Mouse (Mus musculus): ENCODE measurements around the gene Acap2.
A peak's percentile ranks its signal among the peaks of the same experiment; 100 is the strongest.

Gene Acap2

GRCm38 (mm10) chr16:31169596-31169995 is 31.4 kb downstream of the Acap2 start:
- DNase-seq (ENCODE audit: low read depth, low spot score) = peak; percentile 76

GRCm38 (mm10) chr16:31167934-31168333 is 33.1 kb downstream of the Acap2 start:
- no peak for DNase-seq (ENCODE audit: low read depth, low spot score)

GRCm38 (mm10) chr16:31167017-31167887 is 33.8 kb downstream of the Acap2 start:
- no peak for DNase-seq (ENCODE audit: low read depth, low spot score)

- DNase-seq (ENCODE audit: low read depth, low spot score) = no peak
Observed at GRCm38 (mm10) chr16:31165907-31166306, 35.1 kb downstream of the Acap2 start.

- no peak for DNase-seq (ENCODE audit: low read depth, low spot score)
Observed at GRCm38 (mm10) chr16:31165467-31165866, 35.6 kb downstream of the Acap2 start.

GRCm38 (mm10) chr16:31164125-31164524 is 36.9 kb downstream of the Acap2 start:
- DNase-seq (ENCODE audit: low read depth, low spot score) = no peak

- DNase-seq (ENCODE audit: low read depth, low spot score) = no peak
Observed at GRCm38 (mm10) chr16:31160486-31160885, 40.6 kb downstream of the Acap2 start.

- no peak for DNase-seq (ENCODE audit: low read depth, low spot score)
Observed at GRCm38 (mm10) chr16:31159491-31159890, 41.6 kb downstream of the Acap2 start.

- DNase-seq (ENCODE audit: low read depth, low spot score) = no peak
Observed at GRCm38 (mm10) chr16:31149841-31150240, 51.2 kb downstream of the Acap2 start.

- DNase-seq (ENCODE audit: low read depth, low spot score) = peak; percentile 68
Observed at GRCm38 (mm10) chr16:31148891-31149290, 52.2 kb downstream of the Acap2 start.

- no peak for DNase-seq (ENCODE audit: low read depth, low spot score)
Observed at GRCm38 (mm10) chr16:31147766-31148165, 53.3 kb downstream of the Acap2 start.

- DNase-seq (ENCODE audit: low read depth, low spot score) = peak; percentile 12
Observed at GRCm38 (mm10) chr16:31141916-31142315, 59.1 kb downstream of the Acap2 start.

- DNase-seq (ENCODE audit: low read depth, low spot score) = no peak
Observed at GRCm38 (mm10) chr16:31136616-31137253, 64.3 kb downstream of the Acap2 start.

- no peak for DNase-seq (ENCODE audit: low read depth, low spot score)
Observed at GRCm38 (mm10) chr16:31135519-31135918, 65.5 kb downstream of the Acap2 start.

GRCm38 (mm10) chr16:31131531-31131930 is 69.5 kb downstream of the Acap2 start:
- no peak for DNase-seq (ENCODE audit: low read depth, low spot score)

GRCm38 (mm10) chr16:31128116-31128515 is 72.9 kb downstream of the Acap2 start:
- DNase-seq (ENCODE audit: low read depth, low spot score) = no peak

- no peak for DNase-seq (ENCODE audit: low read depth, low spot score)
Observed at GRCm38 (mm10) chr16:31124991-31125390, 76.1 kb downstream of the Acap2 start.

GRCm38 (mm10) chr16:31121612-31122011 is 79.4 kb downstream of the Acap2 start:
- no peak for DNase-seq (ENCODE audit: low read depth, low spot score)

GRCm38 (mm10) chr16:31113596-31113995 is 87.4 kb downstream of the Acap2 start:
- no peak for DNase-seq (ENCODE audit: low read depth, low spot score)

- no peak for DNase-seq (ENCODE audit: low read depth, low spot score)
Observed at GRCm38 (mm10) chr16:31101352-31101751, 99.7 kb downstream of the Acap2 start.

- no peak for DNase-seq (ENCODE audit: low read depth, low spot score)
Observed at GRCm38 (mm10) chr16:31099906-31100305, 101.1 kb downstream of the Acap2 start.

GRCm38 (mm10) chr16:31094036-31094435 is 107.0 kb downstream of the Acap2 start:
- DNase-seq (ENCODE audit: low read depth, low spot score) = no peak

- no peak for DNase-seq (ENCODE audit: low read depth, low spot score)
Observed at GRCm38 (mm10) chr16:31093186-31093585, 107.9 kb downstream of the Acap2 start.
